Mouse (Mus musculus) right cerebral cortex, postnatal 36 days (tissue): ENCODE measurements around the gene Dap.

ENCODE experiments used
- DNase-seq, 2 experiments: peaks; one replicate each; pipeline ENCODE4 v3.0.0; 2022; ENCODE audit warnings: low spot score in 2 of 2, mixed read lengths in 1 of 2

Dap gene

DNA sequence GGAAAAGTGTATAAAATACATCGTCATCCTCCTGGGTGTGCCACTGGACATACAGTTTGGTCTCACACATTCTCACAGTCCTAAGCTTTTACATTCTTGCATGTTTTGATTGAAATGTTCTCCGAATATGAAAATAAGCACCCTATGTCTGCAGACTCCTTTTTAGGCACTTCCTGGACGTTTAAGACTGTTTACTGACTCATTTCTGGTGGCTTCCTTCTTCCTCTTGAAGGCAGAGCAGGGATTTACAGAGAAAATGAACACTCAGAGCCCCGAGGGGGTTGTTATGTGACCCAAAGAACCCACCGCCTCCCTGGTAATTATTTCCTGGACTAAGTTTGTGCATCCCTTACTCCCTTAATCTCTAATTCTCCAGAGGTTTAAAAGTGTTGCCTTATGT is 13.8 kb downstream of the Dap start:
- DNase-seq: no peak

GRCm38 (mm10) chr15:31238611-31239010 is 14.5 kb downstream of the Dap start:
- DNase-seq: no peak

DNA sequence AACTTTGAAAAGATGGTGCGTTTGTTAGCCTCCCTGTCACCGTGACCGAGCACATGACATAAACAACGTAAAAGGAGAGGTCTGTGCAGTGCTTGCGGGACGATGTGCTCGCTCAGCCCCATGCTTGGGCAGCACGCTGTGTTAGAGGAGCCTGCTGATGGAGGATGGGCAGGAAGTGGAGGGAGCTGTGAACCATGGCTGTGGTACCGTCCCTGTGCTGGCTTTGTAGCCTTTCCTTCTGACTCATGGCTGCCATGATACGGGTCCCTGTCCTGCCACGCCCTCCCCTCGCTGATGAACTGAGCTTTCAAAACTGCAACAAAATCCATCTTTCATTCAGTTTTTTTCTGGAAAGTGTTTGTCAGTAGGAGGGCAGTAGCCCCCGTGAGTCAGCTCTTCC is 15.6 kb downstream of the Dap start:
- no peak for DNase-seq

DNA sequence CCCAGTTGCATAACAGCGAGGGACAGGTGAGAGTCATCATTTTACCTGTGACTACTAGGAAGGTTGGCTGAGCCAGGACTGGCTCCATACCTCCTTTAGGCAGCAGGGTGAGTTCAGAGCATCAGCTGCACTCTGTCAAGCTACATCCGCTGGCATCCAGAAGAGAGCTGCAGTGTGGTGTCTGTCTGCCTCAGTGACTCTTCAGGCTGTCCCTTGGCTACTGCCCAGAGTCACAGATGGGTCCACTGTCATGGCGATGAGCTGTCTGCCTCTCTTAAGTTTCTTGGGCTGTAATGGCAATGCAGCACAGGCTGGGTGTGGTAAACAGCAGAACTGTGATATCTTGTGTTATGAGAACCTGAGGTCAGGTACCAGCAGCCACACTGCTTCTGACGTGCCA is 16.1 kb downstream of the Dap start:
- DNase-seq: no peak

DNA sequence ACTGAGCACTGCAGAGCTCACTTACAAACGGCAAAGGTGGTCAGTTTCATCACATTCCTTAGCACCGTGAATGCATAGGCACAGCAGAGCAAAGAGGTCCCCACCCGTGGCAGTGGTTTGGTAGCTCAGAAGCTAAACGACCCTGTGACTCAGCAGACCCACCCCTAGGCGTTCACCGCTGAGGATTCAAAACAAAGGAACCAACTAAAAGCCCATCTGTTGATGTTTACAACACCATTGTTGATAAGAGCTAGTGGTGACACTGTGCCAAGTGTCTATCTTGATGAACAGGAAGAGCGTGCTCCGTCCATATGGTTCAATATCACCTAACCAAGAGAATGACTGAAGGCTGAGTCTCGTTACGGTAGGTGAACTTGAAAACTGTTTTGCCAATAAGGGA is 19.1 kb downstream of the Dap start:
- DNase-seq: no peak

GRCm38 (mm10) chr15:31244696-31245445 is 20.8 kb downstream of the Dap start:
- DNase-seq: no peak

DNA sequence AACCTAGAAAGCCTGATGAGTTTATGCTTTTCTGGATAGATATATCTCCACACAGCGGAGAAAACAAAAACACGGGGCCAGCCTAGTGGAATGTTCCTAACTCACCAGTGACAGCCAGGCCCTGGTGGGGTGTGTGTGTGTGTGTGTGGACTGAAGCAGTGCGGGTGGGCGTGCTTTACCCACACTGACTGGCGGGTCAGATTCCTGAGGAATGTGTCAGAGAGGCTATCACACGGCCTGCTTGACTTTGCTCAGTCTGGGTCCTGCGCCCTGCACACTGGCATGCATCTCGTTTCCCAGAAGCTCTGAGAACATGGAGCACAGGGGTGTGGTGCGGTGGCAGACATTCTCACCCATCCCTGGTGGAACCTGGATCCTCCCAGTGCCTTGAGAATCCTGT is 21.8 kb downstream of the Dap start:
- no peak for DNase-seq

- DNase-seq: no peak
Measured at GRCm38 (mm10) chr15:31247035-31247434, 22.9 kb downstream of the Dap start.

- no peak for DNase-seq
Measured at GRCm38 (mm10) chr15:31248882-31249281, 24.8 kb downstream of the Dap start.

DNA sequence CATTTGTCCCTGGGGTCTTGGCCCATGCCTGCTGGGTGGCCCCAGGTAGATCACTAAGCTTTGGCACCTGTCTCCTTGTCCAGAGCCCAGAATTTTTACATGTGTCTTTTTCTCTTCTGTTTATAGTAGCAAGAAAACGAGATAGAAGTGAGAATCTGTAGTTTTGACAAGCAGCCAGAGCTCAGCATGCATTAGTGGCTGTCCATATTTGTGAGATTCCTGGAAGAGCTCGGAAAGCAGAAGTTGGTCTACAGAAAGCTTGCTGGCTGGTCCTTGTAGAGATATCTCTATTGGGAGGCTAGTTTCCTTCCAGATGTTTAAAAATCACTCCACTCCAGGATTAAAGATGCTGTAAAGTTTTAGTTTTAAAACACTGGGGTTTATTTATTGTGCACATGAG is 25.9 kb downstream of the Dap start:
- no peak for DNase-seq

DNA sequence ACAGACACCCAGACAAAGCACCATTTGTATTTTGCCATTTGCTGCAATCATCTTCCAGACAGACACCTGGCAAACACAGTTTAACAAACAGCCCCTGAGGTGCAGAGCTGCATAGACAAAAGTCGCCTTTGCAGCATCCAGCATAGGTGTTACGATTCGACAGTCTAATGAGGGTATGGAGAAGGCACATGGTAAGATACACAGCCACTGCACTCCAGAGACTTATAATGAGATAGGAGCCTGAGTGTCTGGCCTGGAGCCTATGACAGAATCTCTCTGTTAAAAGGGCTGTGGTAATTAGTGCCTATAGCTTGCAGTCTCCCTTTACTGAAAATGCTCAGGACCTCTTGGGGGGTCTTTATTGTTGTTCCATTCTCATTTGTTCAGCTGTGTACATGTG is 26.6 kb downstream of the Dap start:
- DNase-seq: no peak

DNA sequence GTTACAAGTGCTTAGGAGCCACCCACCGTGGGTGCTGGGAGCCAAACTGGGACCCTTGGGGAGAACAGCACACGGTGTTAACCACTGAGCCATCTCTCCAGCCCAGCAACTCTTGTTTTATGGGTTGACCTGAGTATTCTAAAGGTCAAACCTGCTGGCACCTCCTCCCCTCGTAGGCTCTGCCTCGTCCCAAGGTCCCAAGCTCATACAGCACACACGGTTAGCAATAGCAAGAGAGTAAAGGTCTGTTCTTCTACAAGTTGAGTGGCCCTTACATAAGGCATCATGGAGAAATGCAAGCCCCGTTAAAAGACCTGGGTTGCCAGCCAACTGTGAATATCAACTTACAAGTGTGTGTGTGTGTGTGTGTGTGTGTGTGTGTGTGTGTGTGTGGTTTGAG is 27.1 kb downstream of the Dap start:
- no peak for DNase-seq

DNA sequence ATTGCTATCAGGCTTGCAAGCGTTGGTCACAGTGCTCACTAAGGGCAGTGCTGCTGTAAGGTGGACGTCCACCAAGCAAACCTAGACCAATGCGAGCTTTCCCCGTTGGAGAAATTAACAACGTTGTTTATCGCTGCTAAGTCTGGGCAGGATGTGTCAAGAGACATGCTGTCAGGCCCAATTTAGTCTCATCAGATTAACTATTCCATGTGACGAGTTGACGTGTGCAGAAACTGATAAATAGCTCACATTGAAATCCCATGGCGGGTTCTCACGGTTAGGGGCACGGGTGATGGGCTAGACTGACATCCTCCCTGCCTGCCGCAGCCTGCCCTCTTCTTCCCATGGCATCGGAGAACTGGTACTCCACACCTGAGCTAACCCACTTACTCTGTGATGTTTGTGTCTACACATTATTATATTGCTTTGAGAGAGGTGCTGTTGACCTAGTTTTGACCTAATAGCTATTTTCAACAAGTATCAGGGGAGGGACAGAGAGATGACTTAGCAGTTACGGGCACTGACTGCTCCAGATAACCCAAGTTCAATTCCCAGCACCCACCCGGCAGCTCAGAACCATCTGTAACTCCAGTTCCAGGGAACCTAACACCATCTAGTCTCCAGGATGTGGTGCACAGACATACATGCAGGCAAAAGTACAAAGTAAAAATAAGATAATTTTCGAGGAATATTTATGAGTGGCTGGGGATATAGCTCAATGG is 28.6 kb downstream of the Dap start:
- DNase-seq: no peak

- no peak for DNase-seq
Measured at GRCm38 (mm10) chr15:31253380-31253779, 29.3 kb downstream of the Dap start.

GRCm38 (mm10) chr15:31253963-31254362 is 29.8 kb downstream of the Dap start:
- DNase-seq: no peak

DNA sequence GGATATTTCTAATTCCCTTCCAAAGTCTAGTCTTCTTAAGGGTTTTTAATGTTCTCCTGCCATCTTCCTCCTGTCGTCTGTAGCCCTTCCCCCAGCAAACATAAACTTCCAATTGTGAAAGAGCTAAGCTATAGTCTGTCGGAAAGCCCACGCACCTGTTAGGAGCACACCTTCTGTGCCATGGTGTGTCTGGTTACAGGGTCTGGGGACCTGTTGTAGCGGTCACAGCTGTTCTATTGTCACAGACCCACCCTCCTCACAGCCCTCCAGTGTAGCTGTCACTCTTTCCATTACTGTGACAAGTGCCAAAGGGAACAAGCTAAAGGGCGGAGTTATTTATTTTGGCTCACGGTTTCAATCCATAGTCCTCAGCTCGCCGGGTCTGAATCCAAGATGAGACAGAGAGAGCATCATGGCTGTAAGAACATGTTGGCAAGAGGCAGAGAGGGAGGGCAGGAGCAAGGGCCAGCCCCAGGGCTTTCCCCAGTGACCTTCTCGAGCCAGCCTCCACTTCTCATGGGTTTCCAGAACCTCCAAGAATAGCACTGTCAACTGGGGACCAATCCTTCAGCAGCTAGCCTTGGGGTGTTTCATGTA is 30.9 kb downstream of the Dap start:
- no peak for DNase-seq

- no peak for DNase-seq
Measured at GRCm38 (mm10) chr15:31255762-31256161, 31.6 kb downstream of the Dap start.

- DNase-seq: no peak
Measured at GRCm38 (mm10) chr15:31257329-31257728, 33.2 kb downstream of the Dap start.

- no peak for DNase-seq
Measured at GRCm38 (mm10) chr15:31258029-31258692, 34.0 kb downstream of the Dap start.

DNA sequence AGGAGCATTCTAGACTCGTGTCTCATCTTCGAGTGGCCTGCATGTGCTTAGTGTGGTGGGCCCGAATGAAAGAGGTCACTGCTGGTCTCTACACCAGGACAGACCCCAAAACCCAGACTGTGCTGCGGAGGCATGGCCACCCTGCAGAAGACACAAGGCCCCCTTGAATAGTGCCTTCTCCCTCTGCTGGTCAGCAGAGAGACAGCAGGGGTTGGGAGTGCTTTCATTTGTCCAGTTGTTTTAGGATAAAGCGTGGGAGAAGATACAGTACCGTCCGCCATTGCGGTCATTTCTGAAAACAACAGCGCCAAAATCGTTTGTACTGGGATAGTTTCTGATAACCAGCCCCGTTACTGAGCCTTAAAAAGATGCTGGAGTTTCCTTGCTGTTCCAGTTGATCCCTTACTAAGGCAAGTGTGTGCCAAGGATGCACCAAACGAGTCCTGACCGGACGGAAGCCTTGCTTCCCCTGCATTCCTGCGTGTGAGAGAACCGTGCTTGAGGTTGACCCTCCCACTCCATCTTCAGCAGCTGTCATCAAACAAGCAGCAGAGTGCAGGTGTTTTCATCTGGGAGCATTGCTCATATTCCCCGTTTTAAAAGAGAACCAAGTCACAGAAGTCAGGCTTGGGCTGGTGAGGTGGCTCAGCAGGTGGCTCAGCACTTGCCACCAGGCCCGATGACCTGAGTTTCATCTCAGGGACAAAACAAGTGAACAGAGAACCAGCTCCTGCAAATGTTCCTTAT is 34.8 kb downstream of the Dap start:
- DNase-seq: no peak

GRCm38 (mm10) chr15:31261094-31261493 is 37.0 kb downstream of the Dap start:
- DNase-seq: no peak

DNA sequence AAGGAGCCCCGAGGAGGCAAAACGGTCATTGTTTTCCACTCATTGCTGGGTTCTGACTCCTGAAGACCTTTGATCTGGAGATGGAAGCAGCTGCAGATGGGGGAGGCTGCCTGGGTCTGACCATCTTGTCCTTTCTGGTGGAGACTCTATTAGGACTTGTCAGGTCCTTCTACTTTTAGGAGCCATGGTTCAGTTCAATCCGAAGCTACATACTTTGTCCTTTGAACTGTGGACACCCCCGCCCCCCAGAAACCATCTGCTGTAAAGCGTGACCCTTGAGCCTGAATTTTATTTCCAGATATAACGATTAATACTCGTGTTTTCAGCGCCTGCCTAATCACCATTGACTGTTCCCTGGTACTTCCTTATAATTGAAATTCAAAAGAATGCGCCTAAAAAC is 38.2 kb downstream of the Dap start:
- no peak for DNase-seq
